Mouse (Mus musculus): Measurements from ENCODE around the gene Aqp11.

Gene Aqp11

DNA sequence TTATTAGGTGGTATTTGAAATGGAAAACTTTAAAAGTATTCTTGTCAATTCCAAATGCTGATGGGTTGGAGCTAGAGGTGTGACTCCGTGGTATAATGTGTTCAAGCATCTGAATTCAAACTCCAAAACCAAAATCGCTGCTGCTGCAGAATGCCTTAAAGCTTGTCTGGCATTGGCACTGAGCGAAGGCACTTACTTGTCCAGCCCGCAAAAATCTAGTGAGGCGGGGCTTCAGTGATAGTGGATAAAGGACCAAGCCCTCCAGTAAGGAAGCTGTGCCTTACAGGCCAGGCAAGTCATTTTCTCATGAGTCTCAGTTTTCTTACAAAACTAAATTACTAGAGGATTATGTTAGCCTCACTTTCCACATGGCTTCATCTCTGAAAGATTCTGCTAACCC lies 30.3 kb downstream of the Aqp11 start:
- no peak for DNase-seq (ENCODE audit: low read depth)

DNA sequence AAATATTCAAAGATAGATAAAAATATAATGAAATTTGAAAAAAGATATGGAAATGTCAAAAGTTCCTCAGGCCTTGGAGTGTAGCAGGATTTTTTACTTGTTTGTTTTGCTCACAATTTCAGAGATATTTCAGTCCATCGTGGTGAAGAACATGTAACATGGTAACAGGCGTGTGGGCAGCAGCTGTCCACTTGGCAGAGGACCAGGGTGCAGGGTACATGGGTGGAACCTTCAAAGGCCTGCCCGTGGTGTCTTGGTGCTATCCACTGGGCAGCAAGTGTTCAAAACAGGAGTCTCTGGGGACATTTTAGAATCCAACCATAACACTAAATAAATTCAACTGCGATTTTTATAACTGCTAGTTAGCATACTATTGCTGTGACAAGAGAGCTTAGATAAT lies 31.0 kb downstream of the Aqp11 start:
- no peak for DNase-seq (ENCODE audit: low read depth)

DNA sequence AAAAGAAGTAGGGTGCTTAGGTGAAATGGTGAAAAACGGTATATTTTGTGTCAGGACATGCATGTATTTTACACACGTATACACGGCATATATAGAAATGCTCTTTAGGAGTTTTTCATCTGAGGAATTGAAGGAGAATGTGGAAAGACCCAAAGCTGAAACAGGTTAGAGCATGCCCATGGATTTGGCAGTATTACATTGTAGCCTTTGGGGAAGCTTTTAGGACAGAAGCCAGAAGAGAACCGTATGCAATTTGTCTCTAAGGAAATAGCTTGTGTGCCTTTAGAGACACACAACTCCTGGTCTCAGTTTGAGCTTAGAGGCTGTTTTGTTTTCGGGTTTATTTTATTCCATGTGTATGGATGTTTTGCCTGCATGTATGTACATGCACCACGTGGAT lies 37.0 kb downstream of the Aqp11 start:
- DNase-seq (ENCODE audit: low read depth): no peak

DNA sequence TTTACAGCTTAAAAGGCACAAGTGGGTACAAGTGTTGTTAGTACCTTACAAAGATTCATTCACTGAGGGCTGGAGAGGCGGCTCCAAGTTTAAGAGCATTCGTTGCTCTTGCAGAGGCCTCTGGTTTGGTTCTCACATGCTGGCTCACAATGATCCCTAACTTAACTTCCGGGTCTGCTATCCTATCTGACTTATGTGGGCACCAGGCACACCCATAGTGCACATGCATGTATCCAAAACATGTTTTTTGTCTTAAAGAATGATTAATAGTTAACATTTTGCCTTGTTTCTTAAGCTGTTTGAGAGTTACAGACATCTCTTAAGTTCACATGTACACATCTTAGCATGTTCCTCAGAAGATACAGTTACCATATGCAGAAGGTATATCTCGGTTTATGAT lies 37.9 kb downstream of the Aqp11 start:
- no peak for DNase-seq (ENCODE audit: low read depth)

DNA sequence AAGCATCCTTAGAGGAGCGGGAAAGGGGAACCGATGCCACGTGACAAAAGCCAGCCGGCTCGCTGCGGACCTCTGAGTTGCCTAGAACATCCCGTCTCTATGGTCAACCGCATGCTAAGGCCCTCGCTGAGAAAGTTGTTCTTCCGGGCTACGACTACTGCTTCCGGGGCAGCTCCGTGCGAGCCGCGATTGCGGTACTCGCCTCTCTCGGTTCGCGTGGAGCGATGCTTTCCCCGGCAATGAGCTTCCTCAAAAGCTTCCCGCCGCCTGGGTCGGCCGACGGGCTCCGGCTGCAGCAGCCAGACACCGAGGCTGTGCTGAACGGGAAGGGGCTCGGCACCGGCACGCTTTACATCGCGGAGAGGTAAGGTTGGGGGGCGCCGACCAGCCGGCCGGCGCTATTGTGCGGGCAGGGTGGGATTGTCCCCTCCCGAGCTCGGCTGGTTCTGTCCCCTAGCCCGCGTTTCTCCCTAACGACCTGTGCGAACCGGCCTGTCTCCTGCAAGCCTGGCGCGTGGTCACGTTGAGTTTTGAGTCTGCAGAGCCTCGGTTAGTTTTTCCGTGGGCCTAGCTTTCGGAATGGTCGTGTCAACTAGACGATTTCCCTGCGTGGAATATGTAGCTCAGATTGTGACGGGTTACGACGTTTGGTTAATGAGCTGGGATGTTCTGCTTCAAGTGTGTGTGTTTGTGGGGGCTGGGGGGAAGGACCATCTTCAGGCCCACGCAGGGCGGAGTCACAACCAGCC lies 41.4 kb downstream of the Aqp11 start, which contains the start of gene Clns1a:
TSS of gene Clns1a (plus strand) at position 129 of the 749 bp plus-strand sequence.
- DNase-seq (ENCODE audit: low read depth): peak; percentile 95

DNA sequence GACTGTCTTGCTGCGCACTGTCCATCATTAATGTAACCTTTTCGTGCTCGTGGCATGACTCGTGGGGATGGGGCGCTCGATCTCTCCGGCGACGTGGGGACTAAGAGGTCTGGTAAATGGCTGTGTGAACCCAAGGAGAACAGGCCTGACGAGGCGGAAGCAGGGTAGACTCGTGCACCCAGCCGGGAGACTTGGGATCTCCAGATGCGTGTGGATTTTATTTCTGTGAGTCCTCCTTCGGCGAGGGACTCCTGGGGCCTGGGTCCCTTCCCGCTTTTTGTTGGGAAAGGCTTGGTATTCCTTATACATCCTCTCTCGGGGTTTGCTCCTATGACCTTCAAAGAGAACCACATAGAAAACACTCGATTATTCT lies 42.0 kb downstream of the Aqp11 start:
- no peak for DNase-seq (ENCODE audit: low read depth)

DNA sequence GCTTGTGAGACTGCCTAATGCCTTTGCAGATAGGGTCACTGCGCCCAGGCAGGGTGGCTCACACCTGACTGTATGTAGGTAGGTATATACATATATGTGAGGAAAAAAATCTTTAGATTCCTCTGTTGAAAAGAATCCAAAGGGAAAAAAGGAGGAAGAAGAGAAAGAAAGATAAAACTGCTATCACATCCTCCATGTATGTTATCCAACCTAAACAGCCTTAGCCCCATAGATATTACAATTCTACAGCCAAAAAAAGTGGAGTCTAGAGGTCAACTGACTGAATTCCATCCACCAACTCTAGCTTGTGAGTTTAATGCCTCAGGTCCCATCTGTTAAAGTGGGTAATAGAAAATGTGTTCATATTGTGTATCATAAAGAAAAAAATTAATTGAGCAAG lies 42.6 kb downstream of the Aqp11 start:
- DNase-seq (ENCODE audit: low read depth): no peak

DNA sequence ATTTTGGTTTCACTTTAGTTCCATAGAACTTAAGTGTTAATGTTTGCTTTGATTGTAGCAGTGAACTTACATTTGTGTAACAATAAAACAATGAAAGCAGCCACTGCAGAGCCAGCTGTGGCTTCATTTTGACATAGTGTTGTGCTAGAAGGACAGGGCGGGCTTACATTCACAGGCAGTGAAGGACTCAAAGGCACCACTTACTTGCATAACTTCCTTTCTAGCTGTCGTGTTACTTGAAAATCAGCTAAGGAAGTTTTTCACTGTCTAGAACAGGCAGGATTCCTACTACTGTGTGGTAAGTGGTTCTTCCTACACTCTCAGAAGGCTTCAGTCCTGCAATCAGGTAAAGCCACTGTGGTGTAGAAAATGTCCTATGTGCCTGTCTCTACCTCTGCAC lies 50.3 kb downstream of the Aqp11 start:
- peak; percentile 65 for DNase-seq (ENCODE audit: low read depth)

DNA sequence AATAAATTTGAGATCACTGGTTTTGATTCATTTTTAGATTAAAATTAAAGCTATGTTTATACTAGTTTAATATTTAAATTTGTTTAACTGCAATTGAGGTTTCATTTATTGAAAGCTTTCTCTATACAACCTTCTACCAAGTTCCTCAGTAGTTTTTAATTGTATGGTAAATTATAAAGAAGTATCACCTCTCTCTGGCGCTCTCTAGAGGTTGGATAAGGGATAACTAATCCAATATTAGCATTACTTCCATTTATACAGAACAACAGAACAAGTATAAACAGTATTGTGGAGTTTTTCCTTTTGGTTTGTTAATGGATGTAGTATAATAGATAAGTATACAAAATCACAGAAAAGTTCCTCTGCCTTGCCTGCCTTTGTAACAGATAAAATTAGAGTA lies 58.9 kb downstream of the Aqp11 start:
- DNase-seq (ENCODE audit: low read depth): peak; percentile 59

All from 416B (cell line).